In the genomic region with DNA sequence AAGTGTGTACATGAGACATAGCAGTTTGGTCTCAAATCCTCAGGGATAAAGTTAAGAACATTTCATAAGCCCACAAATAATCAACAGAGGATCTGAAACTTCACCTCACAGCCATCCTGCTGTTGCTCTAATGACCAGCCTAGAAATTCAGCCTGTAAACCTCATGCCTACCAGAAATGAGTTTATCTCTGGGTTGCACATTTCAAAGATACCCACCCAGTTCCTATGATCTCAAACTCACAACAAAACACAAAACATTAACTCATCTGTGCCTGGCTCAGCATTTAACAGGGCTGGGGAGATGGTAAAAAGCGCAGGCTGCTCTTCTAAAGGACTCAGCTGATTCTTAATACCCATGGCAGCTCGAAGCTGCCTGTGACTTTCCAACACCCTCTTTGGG, we compare ENCODE assay signal across 21 mouse cellular contexts. TPM values are rescaled to one million over a fixed set of nuclear protein-coding genes. Genes with fewer than 3 reads are reported as not detected.
DNase-seq lines count a peak whose midpoint lies in the region; ATAC-seq and TF ChIP-seq lines count a peak whose summit lies in the region.
"Had no signal": no experiment of that assay in that cellular context is flagged by ENCODE, and none has a peak within 500 bp of the region (broad histone marks: within the 10 kb centered on the region; RNA-seq: fewer than 3 reads in every experiment).

No protein-coding gene starts in this region.

- H3K9ac ChIP-seq in liver, embryonic 13.5 days, result 0 out of 2 replicates have a peak overlapping the region, but pooled peaks have one; percentile 42
- H3K9ac ChIP-seq: embryonic facial prominence, embryonic 15.5 days; kidney, embryonic 15.5 days; limb, embryonic 12.5 days; neural tube, embryonic 15.5 days had no signal

- ATAC-seq in liver, embryonic 13.5 days (ENCODE audit: low read depth), result peak; percentile 76
- ATAC-seq in megakaryocyte-erythroid progenitor cell, adult 5-6 weeks (replicated peaks; ENCODE audit: low FRiP score, low TSS enrichment, poor library complexity, severe bottlenecking), result peak; percentile 66
- no peak for ATAC-seq in monocyte, adult 5-6 weeks (replicated peaks; ENCODE audit: insufficient number of reproducible peaks, low FRiP score, low TSS enrichment, poor library complexity, severe bottlenecking)
- ATAC-seq: hindbrain, postnatal 0 days; intestine, postnatal 0 days had no signal

- WGBS in bone marrow, adult 2 months, result 50% methylated on average over 2 of the region's 2 CpGs
- WGBS in liver, embryonic 13.5 days (ENCODE audit: insufficient replicate concordance), result 34% methylated on average over 2 of the region's 2 CpGs

- peaks cover 4% of the 10 kb centered on the region for H3K9me3 ChIP-seq in erythroblast, embryonic 14.5 days (ENCODE audit: control insufficient read depth, low read length)
- H3K9me3 ChIP-seq in liver, embryonic 13.5 days (replicated peaks), result no peaks in the 10 kb centered on the region
- H3K9me3 ChIP-seq: embryonic facial prominence, embryonic 15.5 days; heart, embryonic 10.5 days; hindbrain, embryonic 10.5 days; kidney, embryonic 15.5 days; limb, embryonic 12.5 days; neural tube, embryonic 15.5 days had no signal

- H3K36me3 ChIP-seq in erythroblast, embryonic 14.5 days (ENCODE audit: control insufficient read depth), result peaks cover 93% of the 10 kb centered on the region
- peaks cover 62% of the 10 kb centered on the region for H3K36me3 ChIP-seq in liver, embryonic 13.5 days

- peaks cover 3% of the 10 kb centered on the region; the same call in 1 of the 2 replicates for H3K4me1 ChIP-seq in bone marrow, adult 2 months (ENCODE audit: control insufficient read depth, insufficient read depth, low read length)
- H3K4me1 ChIP-seq in erythroblast, embryonic 14.5 days (ENCODE audit: control insufficient read depth), result peaks cover 71% of the 10 kb centered on the region
- H3K4me1 ChIP-seq in liver, embryonic 13.5 days (replicated peaks), result peaks cover 54% of the 10 kb centered on the region
- H3K4me1 ChIP-seq: embryonic facial prominence, embryonic 15.5 days; heart, embryonic 10.5 days; hindbrain, embryonic 10.5 days; kidney, embryonic 15.5 days; limb, embryonic 12.5 days; neural tube, embryonic 15.5 days had no signal

- no peaks in the 10 kb centered on the region for H3K27me3 ChIP-seq in erythroblast, embryonic 14.5 days (ENCODE audit: control insufficient read depth)
- no peaks in the 10 kb centered on the region for H3K27me3 ChIP-seq in liver, embryonic 13.5 days
- H3K27me3 ChIP-seq: embryonic facial prominence, embryonic 15.5 days; kidney, embryonic 15.5 days; limb, embryonic 12.5 days; neural tube, embryonic 15.5 days had no signal

- no peak for TF ChIP-seq CTCF in bone marrow, adult 2 months (IDR thresholded peaks at IDR 0.05; ENCODE audit: control insufficient read depth, insufficient read depth, low read length)

- no peak overlapping the region for H3K4me3 ChIP-seq in bone marrow, adult 2 months (replicated peaks; ENCODE audit: control insufficient read depth, low read depth, low read length)
- peak overlapping the region; percentile 17 for H3K4me3 ChIP-seq in erythroblast, embryonic 14.5 days (replicated peaks)
- H3K4me3 ChIP-seq in liver, embryonic 13.5 days (replicated peaks), result no peak overlapping the region
- H3K4me3 ChIP-seq: embryonic facial prominence, embryonic 15.5 days; heart, embryonic 10.5 days; hindbrain, embryonic 10.5 days; kidney, embryonic 15.5 days; limb, embryonic 12.5 days; neural tube, embryonic 15.5 days had no signal

- no peak for TF ChIP-seq POLR2A in bone marrow, adult 2 months (IDR thresholded peaks at IDR 0.05; ENCODE audit: borderline replicate concordance, control insufficient read depth, low read depth, low read length)

- DNase-seq in liver, embryonic 13.5 days, result peak; percentile 38
- no peak for DNase-seq in heart, adult 8-10 months (ENCODE audit: low spot score)
- no peak for DNase-seq in heart, adult 11 months
- DNase-seq: adrenal gland, adult 8-10 months; cerebellum, adult 8-10 months; gastrocnemius, postnatal 25 days; kidney, postnatal 36 days; layer of hippocampus, postnatal 36 days; lung, adult 2 months had no signal

- peak overlapping the region; percentile 26; the same call in 1 of the 2 replicates for H3K4me2 ChIP-seq in liver, embryonic 13.5 days
- H3K4me2 ChIP-seq: embryonic facial prominence, embryonic 15.5 days; kidney, embryonic 15.5 days; limb, embryonic 12.5 days; neural tube, embryonic 15.5 days had no signal

- H3K27ac ChIP-seq in bone marrow, adult 2 months (ENCODE audit: control insufficient read depth, insufficient read depth, low read depth, low read length, poor library complexity), result peak overlapping the region; percentile 38; the same call in 1 of the 2 replicates
- H3K27ac ChIP-seq in liver, embryonic 13.5 days, result peak overlapping the region; percentile 81
- H3K27ac ChIP-seq: embryonic facial prominence, embryonic 15.5 days; heart, embryonic 10.5 days; hindbrain, embryonic 10.5 days; hindbrain, postnatal 0 days; kidney, embryonic 15.5 days; limb, embryonic 12.5 days; neural tube, embryonic 15.5 days had no signal

RNA-seq across cellular contexts. Expression of gene Styk1, which starts 11.0 kb away (rescaled TPM):
- 0.38 and 0.60 TPM in 2 replicates for polyA plus RNA-seq in bone marrow, adult 2 months (2011; ENCODE audit: insufficient read depth, insufficient read length, low replicate concordance, missing spikeins)
- not detected in 2 replicates for polyA plus RNA-seq in erythroblast, embryonic 14.5 days (2012)
- 0.44 and 0.60 TPM in 2 replicates for polyA plus RNA-seq in liver, embryonic 13.5 days (2015; fragmentation: Nextera tagmentation; extraction: Ambion mirVana)
- total RNA-seq in megakaryocyte-erythroid progenitor cell, adult 5-6 weeks (2014; fragmentation: Nextera tagmentation), result 0.39 TPM in 1 of 2 replicates, not detected in the other
- total RNA-seq in megakaryocyte-erythroid progenitor cell, adult 5-6 weeks (2017), result 1.3 and 1.6 TPM in 2 replicates
- total RNA-seq in monocyte, adult 5-6 weeks (2017), result 23.5 to 95.8 TPM (median 33.3 TPM) in 3 replicates
- under 1 TPM in 3 of 4 experiments, not detected in 1; 0.17 to 0.49 (median 0.19) TPM for total RNA-seq in heart, adult 8-10 months (2022)

RNA-seq across cellular contexts. Expression of gene Ybx3, which starts 23.9 kb away (rescaled TPM):
- 168 and 192 TPM in 2 replicates for polyA plus RNA-seq in bone marrow, adult 2 months (2011; ENCODE audit: insufficient read depth, insufficient read length, low replicate concordance, missing spikeins)
- polyA plus RNA-seq in erythroblast, embryonic 14.5 days (2012), result 366 and 393 TPM in 2 replicates
- polyA plus RNA-seq in liver, embryonic 13.5 days (2015; fragmentation: Nextera tagmentation; extraction: Ambion mirVana), result 80.6 and 81.3 TPM in 2 replicates
- 620 and 624 TPM in 2 replicates for total RNA-seq in megakaryocyte-erythroid progenitor cell, adult 5-6 weeks (2014; fragmentation: Nextera tagmentation)
- total RNA-seq in megakaryocyte-erythroid progenitor cell, adult 5-6 weeks (2017), result 689 and 900 TPM in 2 replicates
- 98.2 to 174 TPM (median 134 TPM) in 3 replicates for total RNA-seq in monocyte, adult 5-6 weeks (2017)
- 100 to 1,000 TPM; 172 to 240 (median 215) TPM for total RNA-seq in heart, adult 8-10 months (2022)
